Mouse (Mus musculus): ENCODE measurements around the gene Sufu. TPM values are rescaled to one million over a fixed set of nuclear protein-coding genes. Genes with fewer than 3 reads are reported as not detected.
A peak's percentile ranks its signal among the peaks of the same experiment; 100 is the strongest.

Sufu gene
- polyA plus RNA-seq, 1 experiment from 2014 or later = 9.5 TPM

- WGBS = 10% methylated on average over 8 of the region's 8 CpGs
Observed at GRCm38 (mm10) chr19:46396109-46396508, 587 bp upstream of the Sufu start.

GRCm38 (mm10) chr19:46397436-46398001 is 823 bp downstream of the Sufu start:
- Histone ChIP-seq H3K9ac (ENCODE audit: low read length) (peak overlapping the region; percentile 80), H3K9me3 (ENCODE audit: control insufficient read depth, low read length) (no peaks in the 10 kb centered on the region), H3K36me3 (ENCODE audit: control insufficient read depth, insufficient read depth, low read length) (peaks cover 4% of the 10 kb centered on the region; the same call in 1 of the 2 replicates), H3K27me3 (ENCODE audit: control insufficient read depth, insufficient read depth, low read length) (no peaks in the 10 kb centered on the region), H3K4me2 (replicated peaks; ENCODE audit: low read depth) (peak overlapping the region; percentile 88), H3K27ac (replicated peaks) (peak overlapping the region; percentile 88), H3K4me1 (replicated peaks; ENCODE audit: control insufficient read depth, insufficient read depth) (peaks cover 7% of the 10 kb centered on the region; the same call in 1 of the 2 replicates), H3K4me3 (ENCODE audit: low read depth, low read length) (peak overlapping the region; percentile 87)
- 3% methylated on average over 19 of the region's 19 CpGs for WGBS
- DNase-seq (ENCODE audit: low spot score) = no peak
- no peak for TF ChIP-seq CTCF (IDR thresholded peaks at IDR 0.05; ENCODE audit: low read depth)
- TF ChIP-seq EP300 (optimal IDR thresholded peaks at IDR 0.05) = no peak
- ATAC-seq (ENCODE audit: low FRiP score, low TSS enrichment) = no peak

More at GRCm38 (mm10) chr19:46396109-46396508, 587 bp upstream of the Sufu start:
- ATAC-seq (ENCODE audit: low FRiP score, low TSS enrichment) (no peak), DNase-seq (ENCODE audit: low spot score) (no peak)
- TF ChIP-seq EP300 (optimal IDR thresholded peaks at IDR 0.05) = no peak
- no peak for TF ChIP-seq CTCF (IDR thresholded peaks at IDR 0.05; ENCODE audit: low read depth)
- peaks cover 7% of the 10 kb centered on the region; the same call in 1 of the 2 replicates for H3K4me1 ChIP-seq (replicated peaks; ENCODE audit: control insufficient read depth, insufficient read depth)
- no peaks in the 10 kb centered on the region for H3K9me3 ChIP-seq (ENCODE audit: control insufficient read depth, low read length)
- peaks cover 1% of the 10 kb centered on the region; the same call in 1 of the 2 replicates for H3K36me3 ChIP-seq (ENCODE audit: control insufficient read depth, insufficient read depth, low read length)
- H3K27ac ChIP-seq (replicated peaks) = 0 out of 2 replicates have a peak overlapping the region, but pooled peaks have one; percentile 81
- H3K27me3 ChIP-seq (ENCODE audit: control insufficient read depth, insufficient read depth, low read length) = no peaks in the 10 kb centered on the region
- no peak overlapping the region for H3K9ac ChIP-seq (ENCODE audit: low read length)
- peak overlapping the region; percentile 79 for H3K4me3 ChIP-seq (ENCODE audit: low read depth, low read length)
- peak overlapping the region; percentile 60 for H3K4me2 ChIP-seq (replicated peaks; ENCODE audit: low read depth)

GRCm38 (mm10) chr19:46398401-46398800 is 1.7 kb downstream of the Sufu start:
- 38% methylated on average over 3 of the region's 3 CpGs for WGBS

GRCm38 (mm10) chr19:46399372-46399771 is 2.7 kb downstream of the Sufu start:
- Histone ChIP-seq H3K36me3 (ENCODE audit: control insufficient read depth, insufficient read depth, low read length) (peaks cover 10% of the 10 kb centered on the region), H3K4me1 (replicated peaks; ENCODE audit: control insufficient read depth, insufficient read depth) (peaks cover 5% of the 10 kb centered on the region; the same call in 1 of the 2 replicates), H3K4me3 (ENCODE audit: low read depth, low read length) (no peak overlapping the region), H3K27me3 (ENCODE audit: control insufficient read depth, insufficient read depth, low read length) (no peaks in the 10 kb centered on the region), H3K27ac (replicated peaks) (no peak overlapping the region), H3K4me2 (replicated peaks; ENCODE audit: low read depth) (no peak overlapping the region), H3K9me3 (ENCODE audit: control insufficient read depth, low read length) (no peaks in the 10 kb centered on the region), H3K9ac (ENCODE audit: low read length) (no peak overlapping the region)
- no peak for TF ChIP-seq EP300 (optimal IDR thresholded peaks at IDR 0.05)
- no peak for TF ChIP-seq CTCF (IDR thresholded peaks at IDR 0.05; ENCODE audit: low read depth)
- ATAC-seq (ENCODE audit: low FRiP score, low TSS enrichment) = no peak
- no peak for DNase-seq (ENCODE audit: low spot score)
- 84% methylated on average over 6 of the region's 6 CpGs for WGBS

More at GRCm38 (mm10) chr19:46398401-46398800, 1.7 kb downstream of the Sufu start:
- H3K4me1 ChIP-seq (replicated peaks; ENCODE audit: control insufficient read depth, insufficient read depth) = peaks cover 7% of the 10 kb centered on the region; the same call in 1 of the 2 replicates
- peaks cover 5% of the 10 kb centered on the region for H3K36me3 ChIP-seq (ENCODE audit: control insufficient read depth, insufficient read depth, low read length)
- H3K9me3 ChIP-seq (ENCODE audit: control insufficient read depth, low read length) = no peaks in the 10 kb centered on the region
- no peak for DNase-seq (ENCODE audit: low spot score)
- H3K4me3 ChIP-seq (ENCODE audit: low read depth, low read length) = peak overlapping the region; percentile 87
- TF ChIP-seq EP300 (optimal IDR thresholded peaks at IDR 0.05) (no peak), CTCF (IDR thresholded peaks at IDR 0.05; ENCODE audit: low read depth) (no peak)
- peak overlapping the region; percentile 88 for H3K4me2 ChIP-seq (replicated peaks; ENCODE audit: low read depth)
- peak overlapping the region; percentile 80; the same call in 1 of the 2 replicates for H3K9ac ChIP-seq (ENCODE audit: low read length)
- ATAC-seq (ENCODE audit: low FRiP score, low TSS enrichment) = no peak
- H3K27me3 ChIP-seq (ENCODE audit: control insufficient read depth, insufficient read depth, low read length) = no peaks in the 10 kb centered on the region
- no peak overlapping the region for H3K27ac ChIP-seq (replicated peaks)

GRCm38 (mm10) chr19:46399886-46400285 is 3.2 kb downstream of the Sufu start:
- DNase-seq (ENCODE audit: low spot score) = no peak

GRCm38 (mm10) chr19:46400558-46400957 is 3.9 kb downstream of the Sufu start:
- no peak for ATAC-seq (ENCODE audit: low FRiP score, low TSS enrichment)
- 75% methylated on average over 7 of the region's 7 CpGs for WGBS

More at GRCm38 (mm10) chr19:46399886-46400285, 3.2 kb downstream of the Sufu start:
- no peaks in the 10 kb centered on the region for H3K27me3 ChIP-seq (ENCODE audit: control insufficient read depth, insufficient read depth, low read length)
- no peak overlapping the region for H3K27ac ChIP-seq (replicated peaks)
- peaks cover 10% of the 10 kb centered on the region for H3K36me3 ChIP-seq (ENCODE audit: control insufficient read depth, insufficient read depth, low read length)
- H3K4me3 ChIP-seq (ENCODE audit: low read depth, low read length) = no peak overlapping the region
- TF ChIP-seq CTCF (IDR thresholded peaks at IDR 0.05; ENCODE audit: low read depth) (no peak), EP300 (optimal IDR thresholded peaks at IDR 0.05) (no peak)
- ATAC-seq (ENCODE audit: low FRiP score, low TSS enrichment) = no peak
- 0 out of 2 replicates have a peak, but pooled peaks cover 4% of the 10 kb centered on the region for H3K4me1 ChIP-seq (replicated peaks; ENCODE audit: control insufficient read depth, insufficient read depth)
- 64% methylated on average over 7 of the region's 7 CpGs for WGBS
- no peaks in the 10 kb centered on the region for H3K9me3 ChIP-seq (ENCODE audit: control insufficient read depth, low read length)
- no peak overlapping the region for H3K9ac ChIP-seq (ENCODE audit: low read length)
- H3K4me2 ChIP-seq (replicated peaks; ENCODE audit: low read depth) = no peak overlapping the region

More at GRCm38 (mm10) chr19:46400558-46400957, 3.9 kb downstream of the Sufu start:
- Histone ChIP-seq H3K4me3 (ENCODE audit: low read depth, low read length) (no peak overlapping the region), H3K4me1 (replicated peaks; ENCODE audit: control insufficient read depth, insufficient read depth) (0 out of 2 replicates have a peak, but pooled peaks cover 4% of the 10 kb centered on the region), H3K36me3 (ENCODE audit: control insufficient read depth, insufficient read depth, low read length) (peaks cover 10% of the 10 kb centered on the region), H3K4me2 (replicated peaks; ENCODE audit: low read depth) (no peak overlapping the region), H3K27me3 (ENCODE audit: control insufficient read depth, insufficient read depth, low read length) (no peaks in the 10 kb centered on the region), H3K9ac (ENCODE audit: low read length) (no peak overlapping the region), H3K9me3 (ENCODE audit: control insufficient read depth, low read length) (no peaks in the 10 kb centered on the region), H3K27ac (replicated peaks) (no peak overlapping the region)
- no peak for DNase-seq (ENCODE audit: low spot score)
- no peak for TF ChIP-seq CTCF (IDR thresholded peaks at IDR 0.05; ENCODE audit: low read depth)
- no peak for TF ChIP-seq EP300 (optimal IDR thresholded peaks at IDR 0.05)
